Mouse (Mus musculus) kidney, adult 2 months (tissue): ENCODE data around the gene Gpr18. TPM values are rescaled to one million over a fixed set of nuclear protein-coding genes. Genes with fewer than 3 reads are reported as not detected.

Experiments
- DNase-seq: peaks from one replicate; pipeline ENCODE4 v3.0.0; 2021
- H3K27ac ChIP-seq: fragments of 200-500 bp; 2 replicates; pipeline ENCODE4 v1.5.1; 2012; ENCODE audit warnings: low read depth, low read length, control low read depth, inconsistent platforms; ENCODE audit not compliant: insufficient read depth
- H3K27me3 ChIP-seq: fragments of 200-500 bp; replicated peaks from 2 replicates; pipeline ENCODE4 v1.6.1; 2012; ENCODE audit warnings: mild to moderate bottlenecking, moderate library complexity, low read length, inconsistent platforms; ENCODE audit not compliant: control insufficient read depth, insufficient read depth
- H3K36me3 ChIP-seq: fragments of 200-500 bp; 2 replicates; pipeline ENCODE4 v1.6.1; 2012; ENCODE audit warnings: mild to moderate bottlenecking, moderate library complexity, low read length, inconsistent platforms; ENCODE audit not compliant: control insufficient read depth, insufficient read depth
- H3K4me1 ChIP-seq: fragments of 200-500 bp; 2 replicates; pipeline ENCODE4 v1.6.1; 2011; ENCODE audit warnings: low read length; ENCODE audit not compliant: control insufficient read depth, insufficient read depth
- H3K4me3 ChIP-seq: fragments of 200-500 bp; 2 replicates; pipeline ENCODE4 v1.5.1; 2011; ENCODE audit warnings: mild to moderate bottlenecking, low read depth, low read length, control low read depth; ENCODE audit not compliant: insufficient read depth
- CTCF ChIP-seq: fragments of 200-500 bp; conservative IDR thresholded peaks from 2 replicates; pipeline ENCODE4 v1.5.1; 2011; ENCODE audit warnings: low read depth, mild to moderate bottlenecking, control low read depth, low read length, moderate library complexity, mixed read lengths; ENCODE audit not compliant: insufficient read depth, insufficient read length
- POLR2A ChIP-seq: fragments of 200-500 bp; IDR thresholded peaks from one replicate; pipeline ENCODE4 v1.6.1; 2011; ENCODE audit warnings: low read depth, low read length, control low read depth
- whole genome bisulfite sequencing: fragments of 180-500 bp; shearing (Covaris S2); methylation state at CpG from one replicate; pipeline ENCODE4 v1.1.7; 2018; 5-methylcytosine and 5-hydroxymethylcytosine counted together
- polyA plus RNA-seq: library from polyadenylated mRNA; depleted of rRNA; stranded (reverse); fragments of >200 nt; gene quantifications from 2 replicates; pipeline ENCODE4 v1.2.3, GENCODE M21; 2012

The Gpr18 gene
- polyA plus RNA-seq, 1 experiment = 3.5 TPM

GRCm38 (mm10) chr14:121957176-121957871 is 41.7 kb upstream of the Gpr18 start:
- WGBS = 94% methylated on average over 10 of the region's 10 CpGs
- no peak for TF ChIP-seq CTCF
- TF ChIP-seq POLR2A = no peak
- H3K27ac ChIP-seq = no peak overlapping the region
- no peaks in the 10 kb centered on the region for H3K27me3 ChIP-seq
- no peak for DNase-seq
- no peaks in the 10 kb centered on the region for H3K36me3 ChIP-seq
- H3K4me3 ChIP-seq = no peak overlapping the region
- no peaks in the 10 kb centered on the region for H3K4me1 ChIP-seq

GRCm38 (mm10) chr14:121956291-121956690 is 40.7 kb upstream of the Gpr18 start:
- H3K27ac ChIP-seq = no peak overlapping the region
- no peak overlapping the region for H3K4me3 ChIP-seq
- H3K4me1 ChIP-seq = no peaks in the 10 kb centered on the region
- DNase-seq = no peak
- no peaks in the 10 kb centered on the region for H3K36me3 ChIP-seq
- TF ChIP-seq POLR2A (no peak), CTCF (no peak)
- 88% methylated on average over 5 of the region's 5 CpGs for WGBS
- no peaks in the 10 kb centered on the region for H3K27me3 ChIP-seq

- H3K36me3 ChIP-seq = no peaks in the 10 kb centered on the region
- H3K27ac ChIP-seq = no peak overlapping the region
- H3K4me1 ChIP-seq = no peaks in the 10 kb centered on the region
- TF ChIP-seq POLR2A = no peak
- TF ChIP-seq CTCF = no peak
- WGBS = 36% methylated on average over 5 of the region's 5 CpGs
- H3K4me3 ChIP-seq = no peak overlapping the region
- DNase-seq = no peak
- no peaks in the 10 kb centered on the region for H3K27me3 ChIP-seq
Measured at GRCm38 (mm10) chr14:121955176-121955795, 39.7 kb upstream of the Gpr18 start.

GRCm38 (mm10) chr14:121954608-121955007 is 39.0 kb upstream of the Gpr18 start:
- H3K4me1 ChIP-seq = no peaks in the 10 kb centered on the region

DNA sequence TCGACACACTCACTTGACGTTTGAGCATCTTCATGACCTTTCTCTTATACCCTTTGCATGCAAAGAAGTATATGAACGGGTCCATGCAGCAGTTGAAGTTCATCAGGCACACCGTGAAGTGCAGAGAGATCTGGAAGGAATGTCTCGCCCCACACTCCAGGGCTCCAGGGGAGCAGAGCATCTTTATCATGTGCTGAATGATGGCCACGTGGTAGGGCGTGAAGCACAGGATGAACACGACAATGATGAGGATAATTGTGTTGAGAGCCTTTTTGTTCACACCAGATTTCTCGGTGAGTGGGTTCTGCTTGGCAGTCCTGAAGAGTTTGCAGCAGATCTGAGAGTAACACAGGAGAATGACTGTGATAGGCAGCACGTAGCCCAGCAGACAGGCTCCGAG is 38.5 kb upstream of the Gpr18 start:
- Histone ChIP-seq H3K4me1 (no peaks in the 10 kb centered on the region), H3K36me3 (no peaks in the 10 kb centered on the region), H3K27ac (no peak overlapping the region), H3K27me3 (no peaks in the 10 kb centered on the region), H3K4me3 (no peak overlapping the region)
- WGBS = 96% methylated on average over 11 of the region's 11 CpGs
- no peak for DNase-seq
- no peak for TF ChIP-seq CTCF
- no peak for TF ChIP-seq POLR2A

More at GRCm38 (mm10) chr14:121954608-121955007, 39.0 kb upstream of the Gpr18 start:
- DNase-seq = no peak
- Histone ChIP-seq H3K27ac (no peak overlapping the region), H3K36me3 (no peaks in the 10 kb centered on the region), H3K27me3 (no peaks in the 10 kb centered on the region), H3K4me3 (no peak overlapping the region)
- 97% methylated on average over 12 of the region's 12 CpGs for WGBS
- TF ChIP-seq CTCF = no peak
- TF ChIP-seq POLR2A = no peak

DNA sequence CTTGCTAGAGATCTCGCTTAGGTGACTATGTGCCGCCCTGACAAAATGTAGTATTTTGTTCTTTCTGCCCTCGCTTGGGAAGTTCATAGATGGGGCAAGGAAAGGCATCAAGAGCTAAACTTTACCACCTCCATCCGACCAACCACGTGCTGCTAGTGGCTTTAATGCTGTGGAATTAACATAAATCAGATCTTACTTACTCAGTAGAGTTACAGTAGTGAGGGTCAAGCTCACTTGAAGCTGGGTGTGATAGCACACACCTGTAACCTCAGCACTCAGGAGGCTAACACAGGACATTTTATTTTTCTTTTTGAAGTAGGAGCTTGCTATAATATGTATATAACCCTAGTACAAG is 36.4 kb upstream of the Gpr18 start:
- no peak for DNase-seq
- no peaks in the 10 kb centered on the region for H3K36me3 ChIP-seq
- no peak for TF ChIP-seq CTCF
- no peaks in the 10 kb centered on the region for H3K4me1 ChIP-seq
- H3K4me3 ChIP-seq = no peak overlapping the region
- H3K27ac ChIP-seq = no peak overlapping the region
- H3K27me3 ChIP-seq = no peaks in the 10 kb centered on the region
- WGBS = 86% methylated on average over 5 of the region's 5 CpGs

- Histone ChIP-seq H3K36me3 (no peaks in the 10 kb centered on the region), H3K27me3 (no peaks in the 10 kb centered on the region), H3K27ac (no peak overlapping the region), H3K4me3 (no peak overlapping the region), H3K4me1 (no peaks in the 10 kb centered on the region)
- DNase-seq = no peak
- 78% methylated on average over 2 of the region's 2 CpGs for WGBS
- no peak for TF ChIP-seq CTCF
- no peak for TF ChIP-seq POLR2A
Measured at GRCm38 (mm10) chr14:121951399-121952045, 35.9 kb upstream of the Gpr18 start.
